Comparison of ENCODE assay signal across 15 mouse cellular contexts in the genomic region with DNA sequence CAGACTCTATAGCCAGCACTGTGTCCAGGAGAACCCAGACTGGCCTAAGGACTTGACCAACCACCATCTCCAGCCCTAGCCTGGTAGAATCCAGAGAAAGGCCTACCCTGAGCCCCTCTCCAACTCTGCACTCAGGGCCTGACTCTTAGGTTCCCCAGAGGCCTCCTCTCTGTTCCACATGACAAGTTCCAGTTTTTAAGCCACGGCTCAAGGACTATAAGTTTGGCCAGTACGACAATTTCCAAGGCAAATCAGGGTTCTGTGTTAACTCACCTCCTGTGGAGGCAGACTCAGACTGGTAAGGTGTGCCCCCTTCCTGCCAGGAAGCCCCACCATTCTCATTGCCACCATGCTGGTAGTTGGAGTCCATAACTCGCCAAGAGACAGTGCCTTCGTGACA. TPM values are rescaled to one million over a fixed set of nuclear protein-coding genes. Genes with fewer than 3 reads are reported as not detected.
A peak's percentile ranks its signal among the peaks of the same experiment; 100 is the strongest.
DNase-seq lines count a peak whose midpoint lies in the region; ATAC-seq and TF ChIP-seq lines count a peak whose summit lies in the region.
"Had no signal": no experiment of that assay in that cellular context is flagged by ENCODE, and none has a peak within 500 bp of the region (broad histone marks: within the 10 kb centered on the region; RNA-seq: fewer than 3 reads in every experiment).

No protein-coding gene starts in this region.

- no peak overlapping the region for H3K4me2 ChIP-seq in kidney, embryonic 16.5 days (replicated peaks; ENCODE audit: low read depth, low read length)
- H3K4me2 ChIP-seq: forebrain, embryonic 15.5 days; heart, embryonic 13.5 days; limb, embryonic 13.5 days; midbrain, embryonic 12.5 days had no signal

- no peaks in the 10 kb centered on the region for H3K27me3 ChIP-seq in kidney, adult 2 months (replicated peaks; ENCODE audit: control insufficient read depth, insufficient read depth, low read length)
- H3K27me3 ChIP-seq in kidney, embryonic 16.5 days (ENCODE audit: insufficient read depth, low read length): no peaks in the 10 kb centered on the region
- no peaks in the 10 kb centered on the region for H3K27me3 ChIP-seq in megakaryocyte, embryonic 14.5 days (replicated peaks)
- no peaks in the 10 kb centered on the region for H3K27me3 ChIP-seq in splenic B cell, adult 2 months (ENCODE audit: control insufficient read depth, insufficient read depth, low read length, poor library complexity, severe bottlenecking)

- no peak overlapping the region for H3K4me3 ChIP-seq in kidney, adult 2 months (ENCODE audit: insufficient read depth, low read depth, low read length)
- no peak overlapping the region for H3K4me3 ChIP-seq in kidney, embryonic 16.5 days (ENCODE audit: low read length)
- H3K4me3 ChIP-seq in megakaryocyte, embryonic 14.5 days (replicated peaks): peak overlapping the region; percentile 89
- no peak overlapping the region for H3K4me3 ChIP-seq in bone marrow, adult 2 months (replicated peaks; ENCODE audit: control insufficient read depth, low read depth, low read length)
- H3K4me3 ChIP-seq: forebrain, embryonic 15.5 days; heart, embryonic 13.5 days; limb, embryonic 13.5 days; midbrain, embryonic 12.5 days had no signal

- H3K4me1 ChIP-seq in kidney, adult 2 months (ENCODE audit: control insufficient read depth, insufficient read depth, low read length): peaks cover 23% of the 10 kb centered on the region; the same call in 1 of the 2 replicates
- peaks cover 36% of the 10 kb centered on the region for H3K4me1 ChIP-seq in kidney, embryonic 16.5 days (ENCODE audit: insufficient read depth, low read length)
- H3K4me1 ChIP-seq in megakaryocyte, embryonic 14.5 days: peaks cover 99% of the 10 kb centered on the region
- H3K4me1 ChIP-seq in bone marrow, adult 2 months (ENCODE audit: control insufficient read depth, insufficient read depth, low read length): peaks cover 26% of the 10 kb centered on the region
- H3K4me1 ChIP-seq: forebrain, embryonic 15.5 days; midbrain, embryonic 12.5 days had no signal

- no peak overlapping the region for H3K9ac ChIP-seq in kidney, embryonic 16.5 days (replicated peaks; ENCODE audit: low read length)
- H3K9ac ChIP-seq: forebrain, embryonic 15.5 days; heart, embryonic 13.5 days; limb, embryonic 13.5 days; liver, embryonic 14.5 days; midbrain, embryonic 12.5 days had no signal

- no peak for TF ChIP-seq POLR2A in kidney, adult 2 months (IDR thresholded peaks at IDR 0.05; ENCODE audit: low read depth, low read length)
- TF ChIP-seq POLR2A in bone marrow, adult 2 months (IDR thresholded peaks at IDR 0.05; ENCODE audit: borderline replicate concordance, control insufficient read depth, low read depth, low read length): no peak

- H3K36me3 ChIP-seq in kidney, adult 2 months (ENCODE audit: control insufficient read depth, insufficient read depth, low read length): no peaks in the 10 kb centered on the region
- no peaks in the 10 kb centered on the region for H3K36me3 ChIP-seq in kidney, embryonic 16.5 days (ENCODE audit: insufficient read depth, low read length)
- H3K36me3 ChIP-seq in megakaryocyte, embryonic 14.5 days (replicated peaks; ENCODE audit: low read length): peaks cover 44% of the 10 kb centered on the region
- H3K36me3 ChIP-seq in splenic B cell, adult 2 months (ENCODE audit: control insufficient read depth, insufficient read depth, low read length, poor library complexity, severe bottlenecking): no peaks in the 10 kb centered on the region
- H3K36me3 ChIP-seq: forebrain, embryonic 15.5 days; G1E; heart, embryonic 13.5 days; limb, embryonic 13.5 days; midbrain, embryonic 12.5 days had no signal

- no peak for DNase-seq in kidney, adult 2 months
- peak; percentile 73 for DNase-seq in splenic B cell, adult 2 months (ENCODE audit: low read depth, low spot score)
- DNase-seq in right cerebral cortex, postnatal 4 days: no peak
- DNase-seq: cerebellum, adult 11 months; embryo, embryonic 11 days had no signal

- no peaks in the 10 kb centered on the region for H3K9me3 ChIP-seq in kidney, embryonic 16.5 days (ENCODE audit: low read length)
- peaks cover 20% of the 10 kb centered on the region for H3K9me3 ChIP-seq in megakaryocyte, embryonic 14.5 days
- H3K9me3 ChIP-seq: forebrain, embryonic 15.5 days; G1E had no signal

- ATAC-seq in kidney, embryonic 16.5 days (ENCODE audit: low FRiP score, low TSS enrichment): no peak
- no peak for ATAC-seq in megakaryocyte, adult 5-6 weeks (ENCODE audit: poor library complexity, severe bottlenecking)
- ATAC-seq: forebrain, embryonic 15.5 days had no signal

- WGBS in kidney, adult 2 months: 84% methylated on average over 4 of the region's 4 CpGs
- WGBS in kidney, embryonic 16.5 days: 84% methylated on average over 4 of the region's 4 CpGs
- 58% methylated on average over 4 of the region's 4 CpGs for WGBS in bone marrow, adult 2 months

- no peak for TF ChIP-seq CTCF in kidney, adult 2 months (conservative IDR thresholded peaks at IDR 0.05; ENCODE audit: insufficient read depth, insufficient read length, low read depth, low read length)
- no peak for TF ChIP-seq CTCF in bone marrow, adult 2 months (IDR thresholded peaks at IDR 0.05; ENCODE audit: control insufficient read depth, insufficient read depth, low read length)

- peak overlapping the region; percentile 26; the same call in 1 of the 2 replicates for H3K27ac ChIP-seq in kidney, adult 2 months (ENCODE audit: insufficient read depth, low read depth, low read length)
- no peak overlapping the region for H3K27ac ChIP-seq in kidney, embryonic 16.5 days (ENCODE audit: low read length)
- peak overlapping the region; percentile 68 for H3K27ac ChIP-seq in bone marrow, adult 2 months (ENCODE audit: control insufficient read depth, insufficient read depth, low read depth, low read length, poor library complexity)
- H3K27ac ChIP-seq: forebrain, embryonic 15.5 days; limb, embryonic 13.5 days; liver, embryonic 14.5 days; midbrain, embryonic 12.5 days had no signal

RNA-seq across cellular contexts. Expression of gene Atp2a3, which starts 6.8 kb away (rescaled TPM):
- 24.3 and 28.7 TPM in 2 replicates for polyA plus RNA-seq in kidney, adult 2 months (2012; rRNA removed)
- polyA plus RNA-seq in kidney, embryonic 16.5 days (2015; fragmentation: Nextera tagmentation; extraction: Ambion mirVana): 5.4 and 5.9 TPM in 2 replicates
- 354 and 444 TPM in 2 replicates for polyA plus RNA-seq in megakaryocyte, embryonic 14.5 days (2012; ENCODE audit: insufficient read depth, low replicate concordance)
- total RNA-seq in megakaryocyte, adult 5-6 weeks (2015): 83.5 and 92.8 TPM in 2 replicates
- 79.8 and 123 TPM in 2 replicates for total RNA-seq in megakaryocyte, adult 5-6 weeks (2017)
- polyA plus RNA-seq in bone marrow, adult 2 months (2011; ENCODE audit: insufficient read depth, insufficient read length, low replicate concordance, missing spikeins): 153 and 281 TPM in 2 replicates

RNA-seq across cellular contexts. Expression of gene P2rx1, which starts 44.7 kb away (rescaled TPM):
- polyA plus RNA-seq in kidney, adult 2 months (2012; rRNA removed): 4.8 and 6.3 TPM in 2 replicates
- polyA plus RNA-seq in kidney, embryonic 16.5 days (2015; fragmentation: Nextera tagmentation; extraction: Ambion mirVana): 1.7 and 3.1 TPM in 2 replicates
- 400 TPM in 2 replicates for polyA plus RNA-seq in megakaryocyte, embryonic 14.5 days (2012; ENCODE audit: insufficient read depth, low replicate concordance)
- 15.8 and 16.4 TPM in 2 replicates for total RNA-seq in megakaryocyte, adult 5-6 weeks (2015)
- total RNA-seq in megakaryocyte, adult 5-6 weeks (2017): 9.8 and 10.4 TPM in 2 replicates
- polyA plus RNA-seq in bone marrow, adult 2 months (2011; ENCODE audit: insufficient read depth, insufficient read length, low replicate concordance, missing spikeins): 19.8 and 31.7 TPM in 2 replicates

Comparison
In these comparisons a context has a peak if more than half of its experiments do, and no peak if none do; other contexts are left out.
1. RNA of gene P2rx1, which starts 44.7 kb away (polyA plus RNA-seq): 400 TPM in megakaryocyte, embryonic 14.5 days; 19.8 to 31.7 TPM in bone marrow, adult 2 months, 4.8 to 6.3 TPM in kidney, adult 2 months and 1.7 to 3.1 TPM in kidney, embryonic 16.5 days; every median in the first group is over 10 times any median in the second.